Mouse (Mus musculus): ENCODE results near the gene Rph3a. TPM values are rescaled to one million over a fixed set of nuclear protein-coding genes. Genes with fewer than 3 reads are reported as not detected.

Gene Rph3a
- polyA plus RNA-seq, 1 experiment from 2014 or later: 0.19 TPM

DNA sequence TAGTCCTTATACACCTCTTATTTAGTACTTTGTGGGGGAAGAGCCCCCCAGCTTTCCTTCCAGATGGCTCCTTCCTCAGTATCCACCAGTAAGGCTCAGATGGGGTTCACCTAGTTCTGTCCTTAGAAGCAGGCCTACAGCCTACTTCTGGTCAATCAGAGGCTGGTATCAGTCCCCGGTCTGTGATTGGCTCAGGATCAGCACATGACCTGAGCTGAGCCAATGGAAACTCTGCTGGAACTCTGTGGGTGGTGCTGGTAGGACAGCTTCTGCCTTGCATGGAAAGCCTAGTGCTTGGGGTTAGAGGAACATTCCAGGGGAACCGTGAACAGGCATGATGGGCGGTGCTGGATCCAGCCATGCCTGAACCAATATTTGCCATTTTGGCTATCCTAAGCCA lies 21.5 kb downstream of the Rph3a start:
- Histone ChIP-seq H3K27me3 (replicated peaks; ENCODE audit: control insufficient read depth, insufficient read depth, low read length) (no peaks in the 10 kb centered on the region), H3K9ac (ENCODE audit: low read length) (no peak overlapping the region), H3K9me3 (ENCODE audit: control insufficient read depth, low read length) (no peaks in the 10 kb centered on the region), H3K4me1 (replicated peaks; ENCODE audit: control insufficient read depth, insufficient read depth, low read length) (no peaks in the 10 kb centered on the region), H3K4me2 (ENCODE audit: low read length) (no peak overlapping the region), H3K36me3 (ENCODE audit: control insufficient read depth, insufficient read depth, low read length) (no peaks in the 10 kb centered on the region), H3K4me3 (ENCODE audit: low read depth, low read length) (no peak overlapping the region), H3K27ac (ENCODE audit: low read depth) (no peak overlapping the region)
- 87% methylated on average over 3 of the region's 3 CpGs for WGBS
- DNase-seq (ENCODE audit: low spot score): no peak
- ATAC-seq (replicated peaks; ENCODE audit: low FRiP score, low TSS enrichment, low read depth): no peak

DNA sequence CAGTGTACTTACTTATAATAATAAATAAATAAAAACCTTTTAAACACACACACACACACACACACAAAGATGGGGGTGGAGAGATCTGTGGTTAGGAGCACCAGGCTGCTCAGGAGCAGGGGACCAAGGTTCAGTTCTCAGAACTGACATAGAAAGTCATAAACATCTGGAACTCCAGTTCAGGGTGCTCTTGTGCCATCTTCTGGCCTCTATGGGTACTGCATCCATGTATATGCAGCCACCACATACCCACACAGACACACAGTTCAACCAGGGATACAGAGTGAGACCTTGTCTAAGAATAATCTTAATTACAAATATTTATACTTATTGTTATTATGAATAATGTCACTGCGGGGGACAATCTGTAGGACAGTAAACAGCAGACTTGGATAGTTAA lies 26.9 kb downstream of the Rph3a start:
- no peaks in the 10 kb centered on the region for H3K36me3 ChIP-seq (ENCODE audit: control insufficient read depth, insufficient read depth, low read length)
- 90% methylated on average over 1 of the region's 1 CpGs for WGBS
- no peak for DNase-seq (ENCODE audit: low spot score)
- no peaks in the 10 kb centered on the region for H3K4me1 ChIP-seq (replicated peaks; ENCODE audit: control insufficient read depth, insufficient read depth, low read length)
- no peaks in the 10 kb centered on the region for H3K27me3 ChIP-seq (replicated peaks; ENCODE audit: control insufficient read depth, insufficient read depth, low read length)
- H3K27ac ChIP-seq (ENCODE audit: low read depth): no peak overlapping the region
- H3K4me2 ChIP-seq (ENCODE audit: low read length): no peak overlapping the region
- no peak overlapping the region for H3K4me3 ChIP-seq (ENCODE audit: low read depth, low read length)
- no peaks in the 10 kb centered on the region for H3K9me3 ChIP-seq (ENCODE audit: control insufficient read depth, low read length)
- ATAC-seq (replicated peaks; ENCODE audit: low FRiP score, low TSS enrichment, low read depth): no peak
- no peak overlapping the region for H3K9ac ChIP-seq (ENCODE audit: low read length)

DNA sequence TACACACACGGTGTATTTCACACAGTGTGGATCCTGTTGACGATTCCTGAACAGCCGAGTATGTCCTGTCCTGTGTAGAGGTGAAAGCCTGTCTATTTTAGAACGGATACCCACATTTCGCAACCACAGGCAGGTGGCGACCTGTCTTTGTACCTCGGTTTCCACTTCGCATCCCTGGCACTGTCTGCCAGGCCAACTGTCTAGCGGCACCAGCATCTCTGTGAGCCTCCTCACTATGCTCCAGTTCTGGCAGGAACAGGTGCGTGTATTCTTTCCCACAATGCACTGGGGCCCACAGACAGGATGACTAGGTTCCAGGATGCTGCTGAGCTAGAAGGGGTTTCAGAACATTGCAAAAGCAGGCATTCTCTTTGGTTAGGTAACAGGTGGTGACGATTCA lies 28.7 kb downstream of the Rph3a start:
- Histone ChIP-seq H3K4me3 (ENCODE audit: low read depth, low read length) (no peak overlapping the region), H3K4me2 (ENCODE audit: low read length) (no peak overlapping the region), H3K9ac (ENCODE audit: low read length) (no peak overlapping the region), H3K9me3 (ENCODE audit: control insufficient read depth, low read length) (no peaks in the 10 kb centered on the region), H3K36me3 (ENCODE audit: control insufficient read depth, insufficient read depth, low read length) (no peaks in the 10 kb centered on the region), H3K27me3 (replicated peaks; ENCODE audit: control insufficient read depth, insufficient read depth, low read length) (no peaks in the 10 kb centered on the region), H3K27ac (ENCODE audit: low read depth) (no peak overlapping the region), H3K4me1 (replicated peaks; ENCODE audit: control insufficient read depth, insufficient read depth, low read length) (no peaks in the 10 kb centered on the region)
- DNase-seq (ENCODE audit: low spot score) (no peak), ATAC-seq (replicated peaks; ENCODE audit: low FRiP score, low TSS enrichment, low read depth) (no peak)
- WGBS: 94% methylated on average over 11 of the region's 11 CpGs

DNA sequence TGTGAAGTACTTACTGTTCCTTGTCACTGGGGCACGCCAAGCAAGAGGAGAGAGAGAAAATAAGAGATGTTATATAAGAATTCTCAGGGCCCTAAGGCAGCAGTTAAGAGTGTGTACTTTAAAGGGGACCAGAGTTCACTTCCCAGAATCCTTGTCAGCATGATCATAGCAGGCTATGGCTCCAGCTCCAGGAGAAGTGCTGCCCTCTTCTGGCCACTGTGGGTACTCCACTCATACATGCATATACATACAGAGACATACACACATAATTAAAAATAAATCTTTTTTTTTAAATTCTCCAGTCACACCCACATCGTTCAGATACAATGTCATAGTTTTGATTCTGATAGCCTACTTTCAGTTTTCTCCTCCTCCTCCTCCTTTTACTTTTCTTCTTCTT lies 29.8 kb downstream of the Rph3a start:
- Histone ChIP-seq H3K27me3 (replicated peaks; ENCODE audit: control insufficient read depth, insufficient read depth, low read length) (no peaks in the 10 kb centered on the region), H3K4me2 (ENCODE audit: low read length) (no peak overlapping the region), H3K9ac (ENCODE audit: low read length) (no peak overlapping the region), H3K4me1 (replicated peaks; ENCODE audit: control insufficient read depth, insufficient read depth, low read length) (no peaks in the 10 kb centered on the region), H3K4me3 (ENCODE audit: low read depth, low read length) (no peak overlapping the region), H3K36me3 (ENCODE audit: control insufficient read depth, insufficient read depth, low read length) (no peaks in the 10 kb centered on the region), H3K27ac (ENCODE audit: low read depth) (no peak overlapping the region), H3K9me3 (ENCODE audit: control insufficient read depth, low read length) (no peaks in the 10 kb centered on the region)
- ATAC-seq (replicated peaks; ENCODE audit: low FRiP score, low TSS enrichment, low read depth): no peak
- 87% methylated on average over 2 of the region's 2 CpGs for WGBS
- no peak for DNase-seq (ENCODE audit: low spot score)

DNA sequence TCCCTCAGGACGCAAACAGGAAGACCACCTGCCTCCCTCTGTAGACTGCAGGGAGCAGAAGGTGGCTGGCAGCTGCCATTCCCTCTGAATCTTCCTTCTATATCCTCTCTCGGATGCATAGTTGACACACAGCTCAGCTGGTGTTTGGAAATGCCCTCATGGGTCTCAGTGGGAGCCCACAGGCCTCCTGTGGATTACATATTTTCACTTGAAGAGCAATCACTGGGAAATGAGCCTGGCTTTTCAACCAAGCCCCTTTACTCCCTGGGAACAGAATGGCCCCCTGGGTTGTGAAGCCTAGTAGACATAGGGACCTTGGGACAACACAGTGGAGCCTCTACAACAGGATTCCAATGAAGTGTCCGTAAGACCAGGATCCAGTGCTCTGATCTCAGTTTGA lies 33.8 kb downstream of the Rph3a start:
- Histone ChIP-seq H3K27ac (ENCODE audit: low read depth) (no peak overlapping the region), H3K4me2 (ENCODE audit: low read length) (no peak overlapping the region), H3K9ac (ENCODE audit: low read length) (no peak overlapping the region), H3K9me3 (ENCODE audit: control insufficient read depth, low read length) (no peaks in the 10 kb centered on the region), H3K4me1 (replicated peaks; ENCODE audit: control insufficient read depth, insufficient read depth, low read length) (no peaks in the 10 kb centered on the region), H3K4me3 (ENCODE audit: low read depth, low read length) (no peak overlapping the region), H3K27me3 (replicated peaks; ENCODE audit: control insufficient read depth, insufficient read depth, low read length) (no peaks in the 10 kb centered on the region), H3K36me3 (ENCODE audit: control insufficient read depth, insufficient read depth, low read length) (no peaks in the 10 kb centered on the region)
- WGBS: 36% methylated on average over 3 of the region's 3 CpGs
- no peak for DNase-seq (ENCODE audit: low spot score)
- ATAC-seq (replicated peaks; ENCODE audit: low FRiP score, low TSS enrichment, low read depth): no peak

DNA sequence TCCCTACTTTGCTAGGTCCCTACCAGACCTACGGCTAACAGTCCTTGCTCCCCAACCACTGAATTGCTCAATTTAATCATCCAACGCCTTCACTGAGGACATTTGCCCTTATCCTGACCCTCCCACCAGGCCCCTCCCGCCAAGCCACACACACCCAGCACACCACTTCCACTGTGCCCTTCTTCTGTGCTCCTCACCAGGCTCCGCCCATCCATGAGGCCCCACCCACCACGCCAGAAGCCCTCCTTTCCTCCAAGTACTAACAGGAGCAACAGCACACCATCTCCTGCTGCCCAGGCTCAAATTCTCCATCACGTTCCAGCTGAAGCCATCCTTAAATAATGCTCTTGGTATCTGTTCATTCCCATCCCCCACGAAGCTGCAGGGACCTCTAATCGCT lies 35.4 kb downstream of the Rph3a start:
- Histone ChIP-seq H3K27ac (ENCODE audit: low read depth) (no peak overlapping the region), H3K27me3 (replicated peaks; ENCODE audit: control insufficient read depth, insufficient read depth, low read length) (no peaks in the 10 kb centered on the region), H3K36me3 (ENCODE audit: control insufficient read depth, insufficient read depth, low read length) (no peaks in the 10 kb centered on the region), H3K4me3 (ENCODE audit: low read depth, low read length) (no peak overlapping the region), H3K9ac (ENCODE audit: low read length) (no peak overlapping the region), H3K4me2 (ENCODE audit: low read length) (no peak overlapping the region), H3K4me1 (replicated peaks; ENCODE audit: control insufficient read depth, insufficient read depth, low read length) (no peaks in the 10 kb centered on the region), H3K9me3 (ENCODE audit: control insufficient read depth, low read length) (no peaks in the 10 kb centered on the region)
- DNase-seq (ENCODE audit: low spot score) (no peak), ATAC-seq (replicated peaks; ENCODE audit: low FRiP score, low TSS enrichment, low read depth) (no peak)
- WGBS: 38% methylated on average over 8 of the region's 8 CpGs

DNA sequence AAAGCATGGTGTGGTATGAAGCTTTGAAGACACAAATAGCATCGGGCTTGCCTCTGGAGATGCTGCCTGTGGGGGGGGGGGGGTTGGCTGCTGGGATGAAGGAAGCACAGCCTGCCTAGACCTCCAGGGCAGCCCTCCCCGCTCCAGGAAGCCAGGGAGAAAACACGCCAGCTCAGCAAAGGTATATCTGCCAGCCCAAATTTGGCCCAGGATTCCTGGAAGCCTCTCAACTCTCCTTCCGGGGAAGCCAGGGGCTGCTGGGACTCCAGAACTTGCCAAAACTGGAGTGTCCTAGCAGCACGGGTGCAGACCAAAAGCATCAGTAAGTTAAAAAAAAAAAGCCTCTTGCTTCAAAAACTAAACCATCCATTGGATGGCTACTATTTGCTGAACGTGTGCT lies 37.6 kb downstream of the Rph3a start:
- Histone ChIP-seq H3K9ac (ENCODE audit: low read length) (no peak overlapping the region), H3K4me2 (ENCODE audit: low read length) (no peak overlapping the region), H3K27me3 (replicated peaks; ENCODE audit: control insufficient read depth, insufficient read depth, low read length) (no peaks in the 10 kb centered on the region), H3K4me3 (ENCODE audit: low read depth, low read length) (no peak overlapping the region), H3K27ac (ENCODE audit: low read depth) (no peak overlapping the region), H3K36me3 (ENCODE audit: control insufficient read depth, insufficient read depth, low read length) (no peaks in the 10 kb centered on the region), H3K4me1 (replicated peaks; ENCODE audit: control insufficient read depth, insufficient read depth, low read length) (no peaks in the 10 kb centered on the region), H3K9me3 (ENCODE audit: control insufficient read depth, low read length) (no peaks in the 10 kb centered on the region)
- ATAC-seq (replicated peaks; ENCODE audit: low FRiP score, low TSS enrichment, low read depth) (no peak), DNase-seq (ENCODE audit: low spot score) (no peak)
- 76% methylated on average over 6 of the region's 6 CpGs for WGBS

DNA sequence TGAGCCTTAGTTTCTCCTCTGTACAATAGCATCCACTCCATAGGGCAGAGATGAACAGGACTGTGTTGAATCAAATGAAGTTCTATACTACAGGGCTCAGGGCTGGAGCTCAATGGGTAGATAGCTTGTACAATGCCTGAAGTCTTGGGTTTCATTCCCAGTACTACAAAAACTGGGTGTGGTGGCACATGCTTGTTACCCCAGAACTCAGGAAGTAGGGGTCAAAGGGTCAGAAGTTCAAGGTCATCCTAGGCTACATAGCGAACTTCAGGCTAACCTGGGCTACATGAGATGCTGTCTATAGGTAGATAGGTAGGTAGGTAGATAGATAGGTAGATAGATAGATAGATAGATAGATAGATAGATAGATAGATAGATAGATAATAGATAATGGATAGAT lies 38.6 kb downstream of the Rph3a start:
- WGBS: 84% methylated on average over 1 of the region's 1 CpGs

DNA sequence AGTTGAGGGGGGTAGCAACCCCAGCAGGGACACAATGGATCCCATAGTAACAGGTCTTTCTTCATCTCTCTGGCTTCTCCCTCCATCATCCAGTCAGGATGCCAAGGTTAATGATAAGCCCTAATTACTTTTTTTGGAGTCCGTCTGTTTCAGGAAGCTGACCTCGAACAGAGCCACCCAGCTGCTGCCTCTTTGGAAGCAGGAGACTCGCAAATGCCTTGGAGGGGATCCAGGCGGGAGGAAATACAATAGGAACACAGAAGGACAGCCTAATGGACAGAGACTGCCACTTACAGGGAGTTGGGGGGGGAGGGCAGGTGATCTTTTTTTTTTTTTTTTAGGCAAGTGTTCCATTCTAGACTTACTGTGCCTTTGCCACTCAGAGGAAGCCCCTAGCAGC lies 40.2 kb downstream of the Rph3a start:
- Histone ChIP-seq H3K4me2 (ENCODE audit: low read length) (no peak overlapping the region), H3K27ac (ENCODE audit: low read depth) (no peak overlapping the region), H3K4me1 (replicated peaks; ENCODE audit: control insufficient read depth, insufficient read depth, low read length) (no peaks in the 10 kb centered on the region), H3K36me3 (ENCODE audit: control insufficient read depth, insufficient read depth, low read length) (no peaks in the 10 kb centered on the region), H3K9ac (ENCODE audit: low read length) (no peak overlapping the region), H3K27me3 (replicated peaks; ENCODE audit: control insufficient read depth, insufficient read depth, low read length) (no peaks in the 10 kb centered on the region), H3K9me3 (ENCODE audit: control insufficient read depth, low read length) (no peaks in the 10 kb centered on the region), H3K4me3 (ENCODE audit: low read depth, low read length) (no peak overlapping the region)
- ATAC-seq (replicated peaks; ENCODE audit: low FRiP score, low TSS enrichment, low read depth) (no peak), DNase-seq (ENCODE audit: low spot score) (no peak)
- 56% methylated on average over 4 of the region's 4 CpGs for WGBS

More for the DNA sequence above, 38.6 kb downstream of the Rph3a start:
- Histone ChIP-seq H3K9ac (ENCODE audit: low read length) (no peak overlapping the region), H3K36me3 (ENCODE audit: control insufficient read depth, insufficient read depth, low read length) (no peaks in the 10 kb centered on the region), H3K27ac (ENCODE audit: low read depth) (no peak overlapping the region), H3K4me1 (replicated peaks; ENCODE audit: control insufficient read depth, insufficient read depth, low read length) (no peaks in the 10 kb centered on the region), H3K9me3 (ENCODE audit: control insufficient read depth, low read length) (no peaks in the 10 kb centered on the region), H3K4me3 (ENCODE audit: low read depth, low read length) (no peak overlapping the region), H3K27me3 (replicated peaks; ENCODE audit: control insufficient read depth, insufficient read depth, low read length) (no peaks in the 10 kb centered on the region), H3K4me2 (ENCODE audit: low read length) (no peak overlapping the region)
- ATAC-seq (replicated peaks; ENCODE audit: low FRiP score, low TSS enrichment, low read depth): no peak
- no peak for DNase-seq (ENCODE audit: low spot score)

Data from intestine, embryonic 14.5 days (tissue).